Mouse (Mus musculus) liver, embryonic 14.5 days (tissue): ENCODE measurements around the gene Gm20458. TPM values are rescaled to one million over a fixed set of nuclear protein-coding genes. Genes with fewer than 3 reads are reported as not detected.

Source experiments
- ATAC-seq: fragments of 200-750 bp; cut with Nextera tagmentation; 2 replicates; pipeline ENCODE4 v1.8.0; 2017; ENCODE audit warnings: moderate number of reproducible peaks, mild to moderate bottlenecking, moderate library complexity; ENCODE audit not compliant: insufficient read depth
- DNase-seq, 3 experiments: peaks; one replicate each; pipeline ENCODE4 v3.0.0-alpha.2; 2012 to 2013; ENCODE audit warnings: low read depth in 3 of 3, low spot score in 3 of 3
- H3K27ac ChIP-seq: fragments of 300-500 bp; sonication (generic); 2 replicates; pipeline ENCODE4 v1.5.1; 2014; ENCODE audit warnings: moderate library complexity, mild to moderate bottlenecking, control low read depth, inconsistent platforms
- H3K27me3 ChIP-seq: fragments of 300-500 bp; sonication (generic); 2 replicates; pipeline ENCODE4 v1.6.1; 2014; ENCODE audit warnings: mild to moderate bottlenecking, low read length, moderate library complexity; ENCODE audit not compliant: control insufficient read depth, insufficient read depth
- H3K36me3 ChIP-seq: fragments of 300-500 bp; sonication (generic); replicated peaks from 2 replicates; pipeline ENCODE4 v1.6.1; 2014; ENCODE audit warnings: low read depth; ENCODE audit not compliant: control insufficient read depth, insufficient read depth
- H3K4me1 ChIP-seq, 2 experiments: fragments of 200-500 bp in 1 of 2; fragments of 300-500 bp in 1 of 2; sonication (generic) in 1 of 2; replicated peaks; 2 replicates each; pipeline ENCODE4 v1.6.1; 2012 to 2014; ENCODE audit warnings: antibody characterized with exemption in 1 of 2, inconsistent platforms in 1 of 2, low read length in 1 of 2; ENCODE audit not compliant: control insufficient read depth in 2 of 2, insufficient read depth in 2 of 2
- H3K4me2 ChIP-seq: fragments of 300-500 bp; sonication (generic); 2 replicates; pipeline ENCODE4 v1.6.1; 2014; ENCODE audit warnings: low read depth, mild to moderate bottlenecking, control low read depth, moderate library complexity
- H3K4me3 ChIP-seq, 2 experiments: fragments of 200-500 bp in 1 of 2; fragments of 300-500 bp in 1 of 2; sonication (generic) in 1 of 2; 2 replicates each; pipeline ENCODE4 v1.5.1; 2012 to 2014; ENCODE audit warnings: low read depth in 2 of 2, low read length in 2 of 2, mild to moderate bottlenecking in 2 of 2, control low read depth in 1 of 2, inconsistent platforms in 1 of 2, moderate library complexity in 1 of 2; ENCODE audit not compliant: insufficient read depth in 1 of 2
- H3K9ac ChIP-seq: fragments of 300-500 bp; sonication (generic); replicated peaks from 2 replicates; pipeline ENCODE4 v1.6.1; 2014; ENCODE audit warnings: mild to moderate bottlenecking, control low read depth, moderate library complexity
- H3K9me3 ChIP-seq: fragments of 300-500 bp; sonication (generic); 2 replicates; pipeline ENCODE4 v1.6.1; 2016; ENCODE audit warnings: low read length, mixed read lengths; ENCODE audit not compliant: control insufficient read depth
- CTCF ChIP-seq: IDR thresholded peaks from 2 replicates; pipeline ENCODE4 v1.5.1; 2016; ENCODE audit warnings: antibody characterized with exemption, low read depth, control low read depth
- EP300 ChIP-seq: IDR thresholded peaks from 2 replicates; pipeline ENCODE4 v1.6.1; 2016; ENCODE audit warnings: antibody characterized with exemption, low read depth
- whole genome bisulfite sequencing: fragments of 180-500 bp; shearing (Covaris S2); extraction: QIAGEN DNeasy Blood & Tissue Kit; methylation state at CpG from one replicate; pipeline ENCODE4 v1.1.7; 2014; ENCODE audit not compliant: insufficient replicate concordance; 5-methylcytosine and 5-hydroxymethylcytosine counted together
- polyA plus RNA-seq, 2 experiments: library from polyadenylated mRNA; depleted of rRNA in 1 of 2; stranded (reverse) in 1 of 2; unstranded in 1 of 2; fragments of >200 nt; fragmentation: Nextera tagmentation in 1 of 2; extraction: Ambion mirVana in 1 of 2; gene quantifications; 2 replicates each; pipeline versions ENCODE4 v1.2.1 to v1.2.3; 2012 to 2014

Gm20458 gene
- polyA plus RNA-seq, 2 experiments, result 0.13 to 1.9 TPM

DNA sequence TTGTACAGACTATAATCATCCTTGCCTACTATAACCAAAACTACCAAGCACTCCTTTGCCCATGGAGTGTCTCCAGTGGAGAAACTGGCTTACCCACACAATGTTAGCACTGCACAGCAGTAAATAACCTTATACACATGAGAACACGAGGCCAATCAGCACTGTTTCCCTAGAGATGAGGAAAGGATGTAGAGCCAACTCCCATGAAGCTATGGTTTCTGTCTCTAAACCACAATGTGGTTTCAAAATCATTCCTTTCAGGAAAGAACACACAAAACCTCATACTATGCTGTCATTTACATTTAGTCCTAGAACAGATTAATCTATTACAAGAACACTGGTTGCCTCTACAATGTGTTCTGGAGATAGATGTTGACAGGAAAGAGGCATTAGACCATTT is 35.6 kb downstream of the Gm20458 start:
- Histone ChIP-seq H3K27me3 (no peaks in the 10 kb centered on the region), H3K27ac (no peak overlapping the region), H3K9ac (no peak overlapping the region), H3K4me2 (peak overlapping the region; percentile 98), H3K4me3 (peak overlapping the region in 1 of 2 experiments; percentile 82; a peak in 1 of 4 replicates), H3K4me1 (peaks cover 7 to 10% of the 10 kb centered on the region in 2 experiments), H3K36me3 (no peaks in the 10 kb centered on the region; the same call in 1 of the 2 replicates), H3K9me3 (no peaks in the 10 kb centered on the region)
- TF ChIP-seq CTCF, result no peak
- TF ChIP-seq EP300, result no peak
- WGBS, result 14% methylated on average over 1 of the region's 1 CpGs
- DNase-seq (no peak), ATAC-seq (no peak)

DNA sequence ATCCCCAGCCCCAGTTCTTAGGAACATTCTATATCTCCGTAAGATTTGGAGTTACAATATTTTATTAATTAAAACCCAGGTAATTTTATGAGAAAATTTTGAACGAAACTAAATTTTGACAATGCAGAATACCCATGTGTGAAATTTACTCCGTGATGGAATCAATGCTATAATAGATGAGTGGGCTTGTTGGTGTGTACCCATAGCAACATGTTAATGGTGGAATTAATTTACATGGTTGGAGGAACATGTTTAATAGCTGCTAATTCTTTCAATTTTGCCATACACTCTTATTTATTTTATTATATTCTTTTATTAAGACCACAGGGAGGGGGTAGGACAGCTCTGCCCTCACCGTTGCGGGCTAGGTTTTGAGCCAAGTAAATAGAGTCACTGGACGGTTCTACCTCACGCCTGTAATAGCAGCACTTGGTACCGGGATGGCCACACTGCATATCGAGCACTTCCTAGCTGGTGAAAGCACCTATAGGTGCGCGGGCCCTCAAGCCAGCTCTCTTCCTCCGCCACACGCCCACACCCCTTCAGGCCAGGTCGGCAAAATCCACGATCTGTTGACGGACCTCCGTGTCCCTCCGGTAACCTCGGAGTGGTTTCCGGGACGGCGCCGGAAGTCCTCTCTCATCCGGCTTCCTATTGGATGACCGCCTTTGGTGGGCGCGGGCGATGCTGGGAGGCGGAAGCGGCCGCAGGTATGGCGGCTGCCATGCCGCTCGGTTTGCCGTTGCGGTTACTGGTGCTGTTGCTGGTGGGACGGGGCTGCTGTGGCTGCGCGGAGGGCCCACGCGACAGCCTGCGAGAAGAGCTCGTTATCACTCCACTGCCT is 36.3 kb downstream of the Gm20458 start, which contains the start of gene Pigt:
Gene Pigt, plus strand, starts transcription at position 674 of the 844 bp plus-strand sequence.
- Histone ChIP-seq H3K9ac (peak within 1 kb of the TSS; percentile 67), H3K36me3 (no peaks in the 10 kb centered on the region; the same call in 1 of the 2 replicates), H3K27me3 (no peaks in the 10 kb centered on the region), H3K4me3 (peak within 1 kb of the TSS; percentile 81 to 82), H3K9me3 (no peaks in the 10 kb centered on the region), H3K4me1 (peaks cover 7 to 10% of the 10 kb centered on the region in 2 experiments), H3K27ac (no peak within 1 kb of the TSS), H3K4me2 (peak within 1 kb of the TSS; percentile 98)
- ATAC-seq (peak; percentile 90), DNase-seq (peak; percentile 68 to 73 (median 71))
- TF ChIP-seq EP300, result no peak
- TF ChIP-seq CTCF, result no peak
- WGBS, result 4% methylated on average over 43 of the region's 43 CpGs

DNA sequence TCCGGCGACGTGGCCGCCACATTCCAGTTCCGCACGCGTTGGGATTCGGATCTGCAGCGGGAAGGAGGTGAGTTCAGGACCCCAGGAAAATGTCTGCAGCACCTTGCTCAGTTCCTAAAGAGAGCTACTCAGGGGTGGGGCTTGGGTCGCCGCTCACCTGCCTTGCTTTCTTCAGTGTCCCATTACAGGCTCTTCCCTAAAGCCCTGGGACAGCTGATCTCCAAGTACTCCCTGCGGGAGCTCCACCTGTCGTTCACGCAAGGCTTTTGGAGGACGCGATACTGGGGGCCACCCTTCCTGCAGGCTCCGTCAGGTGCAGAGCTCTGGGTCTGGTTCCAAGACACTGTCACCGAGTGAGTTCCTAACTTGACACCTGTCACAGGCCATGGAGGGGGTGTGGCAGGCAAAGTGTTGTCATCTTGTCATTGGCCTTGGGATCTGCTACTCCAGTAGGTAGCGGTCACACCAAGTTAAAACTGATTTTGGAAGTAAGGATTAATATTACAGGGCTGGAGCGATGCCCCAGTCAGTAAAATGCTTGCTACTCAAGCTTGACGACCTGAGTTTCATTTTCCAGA is 37.0 kb downstream of the Gm20458 start:
- DNase-seq (no peak), ATAC-seq (peak; percentile 47)
- Histone ChIP-seq H3K9ac (peak overlapping the region; percentile 67), H3K27me3 (no peaks in the 10 kb centered on the region), H3K9me3 (no peaks in the 10 kb centered on the region), H3K4me3 (peak overlapping the region; percentile 81 to 82), H3K27ac (no peak overlapping the region), H3K36me3 (peaks cover 1% of the 10 kb centered on the region), H3K4me2 (peak overlapping the region; percentile 98), H3K4me1 (peaks cover 7 to 10% of the 10 kb centered on the region in 2 experiments)
- TF ChIP-seq EP300 (no peak), CTCF (no peak)
- 4% methylated on average over 21 of the region's 21 CpGs for WGBS

DNA sequence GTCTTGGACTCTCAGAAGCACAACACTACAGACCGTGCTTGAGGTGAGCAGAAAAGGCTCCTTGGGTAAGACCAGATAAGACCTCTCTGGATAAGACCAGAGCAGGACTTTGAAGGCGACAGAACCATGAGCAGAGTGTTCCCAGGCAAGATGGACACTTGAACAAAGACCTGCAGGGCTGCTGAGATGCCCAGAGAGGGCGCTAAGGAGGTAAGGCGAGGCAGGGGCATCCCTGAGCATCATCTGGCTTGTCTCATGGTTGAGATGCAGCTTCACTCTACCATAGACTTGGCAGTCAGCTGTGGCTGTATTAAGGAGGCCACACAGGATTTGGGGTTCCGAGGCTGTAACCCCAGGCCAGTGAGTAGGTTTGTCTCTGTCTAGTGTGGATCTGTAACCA is 38.5 kb downstream of the Gm20458 start:
- H3K27me3 ChIP-seq, result no peaks in the 10 kb centered on the region
- TF ChIP-seq CTCF (peak; percentile 51), EP300 (no peak)
- H3K4me1 ChIP-seq, result peaks cover 7 to 10% of the 10 kb centered on the region in 2 experiments
- no peak overlapping the region for H3K4me3 ChIP-seq
- H3K4me2 ChIP-seq, result no peak overlapping the region
- H3K9ac ChIP-seq, result no peak overlapping the region
- ATAC-seq, result no peak
- peaks cover 3% of the 10 kb centered on the region; the same call in 1 of the 2 replicates for H3K9me3 ChIP-seq
- DNase-seq, result no peak
- no peak overlapping the region for H3K27ac ChIP-seq
- 55% methylated on average over 5 of the region's 5 CpGs for WGBS
- peaks cover 11% of the 10 kb centered on the region for H3K36me3 ChIP-seq

DNA sequence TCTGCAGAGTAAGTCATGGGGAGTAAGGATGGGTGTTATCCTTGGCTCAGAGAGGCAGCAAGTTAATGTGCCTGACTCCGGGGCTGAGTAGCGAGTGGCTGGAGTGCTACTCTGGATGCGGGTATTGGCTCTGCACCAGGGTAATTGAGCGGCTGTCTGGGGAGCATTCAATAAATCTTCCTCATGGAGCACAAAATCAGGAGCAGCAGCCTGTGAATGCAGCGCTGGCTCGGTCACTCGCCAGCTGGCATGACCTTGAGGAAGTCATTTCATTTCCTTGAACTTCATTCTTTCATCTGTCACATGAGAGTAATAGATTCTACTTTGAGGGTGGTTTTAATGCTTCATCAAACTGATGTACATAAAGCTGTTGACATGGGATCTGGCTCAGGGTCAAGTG is 39.7 kb downstream of the Gm20458 start:
- WGBS, result 82% methylated on average over 7 of the region's 7 CpGs
- peaks cover 3% of the 10 kb centered on the region; the same call in 1 of the 2 replicates for H3K9me3 ChIP-seq
- TF ChIP-seq EP300 (no peak), CTCF (no peak)
- H3K4me2 ChIP-seq, result no peak overlapping the region
- DNase-seq (no peak), ATAC-seq (no peak)
- no peak overlapping the region for H3K9ac ChIP-seq
- H3K4me1 ChIP-seq, result peaks cover 7 to 10% of the 10 kb centered on the region in 2 experiments
- no peak overlapping the region for H3K27ac ChIP-seq
- no peaks in the 10 kb centered on the region for H3K27me3 ChIP-seq
- H3K4me3 ChIP-seq, result no peak overlapping the region
- peaks cover 17% of the 10 kb centered on the region for H3K36me3 ChIP-seq
